Mouse (Mus musculus) T-helper 2 cell (primary cell): ENCODE data around the gene Vmn2r2.

Experiments used
- in situ Hi-C: fragments of 300-600 bp; cut with MboI, MseI; formaldehyde crosslinking; loops from one replicate; pipeline ENCODE4 v1.15.1; 2025; ENCODE audit warnings: high pct_unique_total_duplicates

Gene Vmn2r2

DNA sequence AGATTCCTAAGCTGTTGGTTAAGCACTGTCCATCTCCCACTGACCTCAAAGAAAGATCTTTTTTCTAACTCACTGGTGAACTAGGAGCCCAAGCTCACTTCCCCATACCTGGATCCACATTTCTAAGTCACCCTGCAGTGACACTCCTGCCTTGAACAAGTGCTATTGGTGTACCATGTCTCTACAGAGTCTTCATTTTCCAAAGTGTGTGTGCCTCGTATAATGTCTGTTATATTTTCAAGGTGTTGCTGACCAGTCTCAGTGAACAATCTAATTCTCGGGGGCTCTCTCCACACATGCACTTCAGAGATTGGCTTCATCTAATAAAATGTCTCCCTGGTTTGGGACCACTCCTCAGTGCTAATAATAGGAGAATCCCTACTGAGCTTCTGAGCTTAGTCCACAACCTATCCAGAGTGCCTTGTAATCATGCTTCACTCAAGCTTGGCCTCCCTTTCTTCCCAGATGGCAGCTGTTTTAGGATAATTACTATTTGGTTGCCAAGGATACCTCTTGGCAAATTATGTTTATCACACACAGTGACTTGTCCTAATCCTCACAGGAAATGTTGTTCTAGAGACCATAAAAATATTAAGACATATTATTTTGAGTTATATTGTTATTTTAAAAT lies at the start of gene Vmn2r2:
Gene Vmn2r2 (minus strand): TSS at position 51 of the 631 bp plus-strand sequence.
- in situ Hi-C loops, result no loop called here

DNA sequence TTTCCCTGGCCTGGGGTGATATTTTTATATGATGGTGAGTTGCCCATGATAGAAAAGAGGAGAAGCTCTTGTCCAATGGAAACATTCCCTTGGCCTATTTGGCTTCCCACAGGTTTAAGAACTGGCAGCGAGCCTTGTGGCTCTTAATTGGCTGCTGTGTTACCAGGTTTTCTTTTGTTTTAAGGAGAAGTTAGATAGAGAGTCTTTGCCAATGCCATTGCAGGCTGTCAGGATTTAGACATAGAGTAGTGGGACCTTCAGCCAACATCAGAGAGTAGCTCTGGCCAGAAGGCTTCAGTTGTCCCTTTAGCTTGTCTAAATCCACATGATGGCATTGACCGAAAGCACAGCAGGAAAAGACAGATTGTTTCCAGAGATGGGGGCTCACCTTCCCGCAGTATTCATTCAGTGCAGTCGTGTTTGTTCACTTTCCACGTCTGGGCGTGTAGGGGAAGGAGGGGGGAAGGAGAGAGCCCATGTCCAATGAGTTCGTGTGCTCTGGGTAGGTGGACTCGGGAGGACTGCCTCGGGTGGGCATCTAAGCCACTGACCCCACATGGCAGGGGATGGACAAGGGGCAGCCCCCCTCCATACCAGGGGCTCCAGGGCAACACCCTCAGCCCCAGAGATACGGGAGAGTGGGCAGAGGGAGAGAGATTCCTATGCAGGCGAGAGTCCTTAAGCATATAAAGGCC lies 28.2 kb downstream of the Vmn2r2 start:
- in situ Hi-C loops, result no loop called here

- in situ Hi-C loops, result no loop called here
These were observed 29.0 kb downstream of the Vmn2r2 start for GRCm38 (mm10) chr3:64112707-64113106.

DNA sequence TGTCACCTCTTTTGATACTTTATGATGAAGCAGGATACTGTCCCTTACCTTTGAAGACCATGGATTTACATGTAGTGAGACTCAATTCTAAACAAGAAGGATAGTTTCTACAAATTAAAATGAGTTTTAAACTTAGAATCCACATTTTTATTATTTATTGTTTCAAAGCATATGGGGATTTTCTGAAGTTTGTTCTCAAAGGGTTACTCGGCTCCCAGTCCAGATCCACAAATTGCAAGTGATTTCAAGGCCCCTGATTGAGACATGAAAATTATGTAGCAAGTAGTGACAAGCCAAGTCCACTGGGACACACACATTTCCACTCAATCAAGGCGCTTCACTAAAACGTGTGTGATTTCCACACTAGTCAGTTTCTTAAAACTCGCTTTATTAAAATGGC lies 60.5 kb downstream of the Vmn2r2 start, which contains the start of gene Vmn2r1:
Gene Vmn2r1 (plus strand): TSS at position 301 of the 400 bp plus-strand sequence.
- in situ Hi-C loops, result no loop called here
